Mouse (Mus musculus) C2C12 (cell line): ENCODE results near the gene AA986860.

Experiments used
- CTCF ChIP-seq: IDR thresholded peaks from one replicate; pipeline ENCODE4 v1.5.1; 2011; ENCODE audit not compliant: control insufficient read depth, insufficient read depth, insufficient read length
- FOSL1 ChIP-seq: IDR thresholded peaks from one replicate; pipeline ENCODE4 v1.8.0; 2011; ENCODE audit warnings: mild to moderate bottlenecking, low read length; ENCODE audit not compliant: poor library complexity, insufficient read depth, severe bottlenecking
- MAX ChIP-seq: IDR thresholded peaks from one replicate; pipeline ENCODE4 v1.6.1; 2011; ENCODE audit warnings: mild to moderate bottlenecking, control low read depth
- MYOD1 ChIP-seq: IDR thresholded peaks from one replicate; pipeline ENCODE4 v1.6.1; 2011; ENCODE audit warnings: low read depth; ENCODE audit not compliant: control insufficient read depth, insufficient read length
- MYOG ChIP-seq: IDR thresholded peaks from one replicate; pipeline ENCODE4 v1.6.1; 2011; ENCODE audit not compliant: control insufficient read depth, insufficient read length; ENCODE audit errors: extremely low read depth
- USF1 ChIP-seq: IDR thresholded peaks from one replicate; pipeline ENCODE4 v1.6.1; 2011; ENCODE audit warnings: low read depth, mild to moderate bottlenecking, control low read depth, moderate library complexity

DNA sequence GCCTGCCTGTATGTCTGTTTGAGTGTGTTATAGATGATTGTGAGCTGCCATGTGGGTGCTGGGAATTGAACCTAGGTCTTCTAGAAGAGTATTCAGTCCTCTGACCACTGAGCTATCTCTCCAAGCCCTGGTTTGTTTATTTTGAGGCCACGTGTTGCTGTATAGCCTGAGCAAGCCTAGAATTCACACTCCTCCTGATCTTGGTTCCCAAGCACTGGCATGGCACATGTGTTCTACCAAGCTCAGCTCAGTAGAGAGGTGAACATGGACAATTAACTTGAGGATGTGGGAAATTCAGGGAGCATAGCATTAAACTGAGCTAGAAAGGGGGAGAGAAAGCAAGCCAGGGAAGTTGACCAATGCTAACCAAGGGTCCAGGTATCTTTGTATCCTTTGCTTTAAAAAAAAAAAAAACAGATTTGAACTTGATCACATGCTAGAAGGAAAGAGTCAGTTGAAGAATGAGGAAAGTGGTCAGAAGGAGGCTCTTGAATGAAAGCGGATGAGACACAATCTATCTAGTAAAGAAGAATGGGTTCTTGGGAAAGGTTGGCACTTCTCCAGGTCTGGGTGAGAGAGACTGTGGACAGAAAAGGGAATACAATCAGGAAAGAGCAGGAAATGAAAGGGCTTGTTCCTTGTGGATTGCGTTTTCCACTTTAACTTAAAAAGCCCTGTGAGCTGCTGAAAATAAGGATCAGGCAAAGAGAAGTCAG lies 30.4 kb downstream of the AA986860 start:
- TF ChIP-seq CTCF, result no peak
- TF ChIP-seq MAX, result no peak
- no peak for TF ChIP-seq MYOG
- TF ChIP-seq FOSL1, result no peak
- TF ChIP-seq USF1, result no peak
- no peak for TF ChIP-seq MYOD1
